Mouse (Mus musculus): ENCODE measurements around the gene Cftr.

The Cftr gene

DNA sequence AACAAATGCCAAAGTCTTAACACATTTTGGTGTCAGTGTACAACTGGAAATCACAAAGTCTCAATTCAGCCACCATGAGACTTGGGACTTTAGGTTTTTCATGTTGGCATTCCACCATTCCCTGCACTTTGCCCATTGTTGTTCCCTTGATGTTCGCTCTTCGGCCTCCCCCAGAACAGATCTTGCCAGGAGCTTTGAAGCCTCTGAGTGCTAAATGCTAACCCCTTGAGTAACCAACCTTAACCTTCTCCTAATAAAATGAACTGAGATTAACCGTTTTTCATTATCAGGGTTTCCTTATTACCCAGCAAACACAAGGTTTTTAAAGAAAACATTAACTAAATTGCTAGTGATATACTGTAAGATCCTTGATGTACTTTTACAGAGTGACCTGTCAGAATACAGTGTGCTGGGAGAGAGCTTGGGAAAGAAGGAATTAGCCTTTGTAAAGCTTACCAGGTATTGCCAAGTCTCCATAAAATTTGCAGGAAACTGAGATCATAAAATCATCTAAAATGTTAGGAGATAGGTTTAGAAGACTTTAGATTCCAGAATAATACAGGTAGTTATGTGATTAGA is 144.0 kb downstream of the Cftr start:
- no peak for DNase-seq (ENCODE audit: low read depth, low spot score)

DNA sequence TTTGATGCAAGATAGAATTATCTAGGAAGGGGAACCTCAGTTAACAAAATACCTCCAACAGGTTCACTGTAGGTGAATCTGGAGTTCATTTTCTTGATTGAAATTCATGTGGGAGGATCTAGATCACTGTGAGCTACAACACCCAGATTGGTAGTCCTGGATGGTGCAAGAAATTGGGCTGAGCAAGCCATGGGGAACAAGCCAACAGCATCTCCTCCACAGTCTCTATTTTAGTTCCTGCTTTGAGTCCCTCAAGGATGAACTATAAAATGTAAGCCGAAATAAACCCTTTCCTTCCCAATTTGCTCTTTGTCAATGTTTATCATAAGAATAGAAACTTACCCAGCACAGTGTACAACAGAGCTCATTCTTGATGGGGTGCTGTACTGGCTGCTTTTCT is 152.5 kb downstream of the Cftr start:
- no peak for DNase-seq (ENCODE audit: low read depth, low spot score)

DNA sequence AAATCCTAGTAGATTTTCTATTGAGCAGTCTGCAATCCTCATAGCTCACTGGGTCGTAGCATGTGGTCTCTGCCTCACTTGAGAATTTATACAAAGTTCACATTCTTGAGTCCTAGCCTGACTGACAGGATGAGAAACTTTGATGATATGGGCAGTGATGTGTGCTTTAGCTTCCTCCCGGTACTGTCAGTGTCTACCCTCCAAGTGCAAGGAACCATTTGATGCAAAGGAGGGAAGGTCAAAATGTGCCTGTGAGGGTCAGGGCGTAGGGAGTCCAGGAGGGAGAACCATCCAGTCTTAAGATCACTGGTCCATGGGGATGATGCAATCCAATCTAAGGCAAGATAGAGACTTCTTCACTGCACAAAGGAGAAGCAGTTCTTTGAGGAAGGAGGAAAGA is 164.9 kb downstream of the Cftr start:
- no peak for DNase-seq (ENCODE audit: low read depth, low spot score)

DNA sequence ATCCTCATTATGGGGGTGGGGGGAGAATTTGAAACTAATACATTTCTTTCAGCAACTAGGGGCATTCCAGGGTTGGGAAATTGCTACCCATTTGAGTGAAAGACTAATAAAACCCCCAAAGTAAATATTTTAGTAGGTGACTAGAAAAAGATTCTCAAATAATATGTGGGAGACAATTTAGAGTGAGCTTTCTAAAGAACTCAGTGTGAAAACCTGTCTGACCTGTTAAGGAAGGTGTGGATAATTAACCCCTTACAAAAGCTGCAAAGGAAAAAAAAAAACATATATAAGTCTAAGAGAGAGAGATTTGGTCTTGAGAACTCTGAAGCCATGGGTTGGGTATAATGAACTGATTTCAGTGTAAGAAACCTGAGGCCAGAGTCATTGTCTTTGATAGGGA is 167.8 kb downstream of the Cftr start:
- DNase-seq (ENCODE audit: low read depth, low spot score), result no peak

DNA sequence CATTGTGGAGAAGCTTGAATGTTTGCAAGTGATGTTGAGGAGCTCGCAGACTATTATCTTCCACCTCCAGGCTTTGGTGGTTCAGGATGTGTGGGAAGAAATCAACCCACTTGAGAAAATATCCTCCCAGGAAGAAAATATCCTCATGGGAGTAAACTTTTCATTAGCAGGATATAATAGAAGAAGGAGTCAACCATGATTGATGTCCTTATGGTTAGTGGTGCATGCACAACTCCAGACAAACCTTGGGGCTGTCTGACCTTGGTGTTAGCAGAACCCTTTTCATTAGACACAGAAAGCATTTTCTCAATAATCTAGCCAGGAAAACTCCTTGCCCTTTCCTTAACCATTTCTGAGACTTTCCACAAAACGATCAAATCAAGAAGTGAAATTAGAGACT is 173.8 kb downstream of the Cftr start:
- DNase-seq (ENCODE audit: low read depth, low spot score), result no peak

DNA sequence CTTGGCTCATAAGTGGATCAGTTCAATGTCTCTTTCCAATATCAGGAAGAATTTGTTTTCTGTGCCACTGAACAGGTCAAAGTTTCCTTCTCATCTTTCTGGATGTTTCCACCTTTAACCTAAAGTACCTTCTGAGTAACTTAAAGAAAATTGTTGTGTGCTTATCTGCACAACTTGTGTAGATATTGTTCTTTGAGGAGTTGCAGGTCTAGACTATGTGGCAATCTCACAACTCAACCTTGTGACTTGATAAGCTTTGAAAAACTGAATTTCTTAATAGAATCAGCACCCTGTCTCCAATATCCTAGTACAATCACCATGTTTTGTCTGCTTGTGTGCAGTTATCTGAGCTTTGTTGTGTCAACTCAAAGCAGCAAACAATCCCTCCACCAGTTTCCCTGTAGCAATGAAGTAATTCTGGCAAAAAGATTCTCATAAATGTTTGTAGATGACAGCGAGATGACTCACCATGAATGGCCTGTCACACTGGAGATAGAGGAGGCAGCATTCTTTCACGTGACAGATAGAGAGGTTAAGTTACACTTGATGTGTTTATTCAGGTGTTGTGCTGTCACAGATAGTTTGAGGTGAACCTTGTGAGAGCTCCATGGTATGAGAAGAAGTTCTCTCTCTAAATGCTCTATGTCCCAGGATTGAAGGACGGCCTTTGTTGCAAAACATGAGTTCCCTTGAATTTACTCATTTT is 178.8 kb downstream of the Cftr start:
- DNase-seq (ENCODE audit: low read depth, low spot score), result no peak

DNA sequence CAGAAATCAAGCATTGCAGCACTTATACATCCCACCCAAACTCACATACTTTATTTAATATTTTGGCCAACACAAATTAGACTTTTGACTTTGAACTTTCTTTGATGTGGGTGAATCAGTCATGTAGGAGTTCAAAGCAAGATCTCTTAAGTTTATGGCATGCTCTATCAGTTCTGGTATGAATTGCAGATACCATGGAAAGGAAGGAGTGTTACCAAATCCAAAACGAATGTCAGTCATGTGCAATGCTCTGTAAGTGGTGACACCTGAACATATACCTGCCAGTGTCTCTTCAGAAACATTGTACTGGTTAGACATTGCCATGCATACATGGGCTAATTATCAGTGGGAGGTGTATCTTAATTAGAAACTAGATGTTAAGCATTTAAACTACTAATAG is 189.7 kb downstream of the Cftr start:
- no peak for DNase-seq (ENCODE audit: low read depth, low spot score)

DNA sequence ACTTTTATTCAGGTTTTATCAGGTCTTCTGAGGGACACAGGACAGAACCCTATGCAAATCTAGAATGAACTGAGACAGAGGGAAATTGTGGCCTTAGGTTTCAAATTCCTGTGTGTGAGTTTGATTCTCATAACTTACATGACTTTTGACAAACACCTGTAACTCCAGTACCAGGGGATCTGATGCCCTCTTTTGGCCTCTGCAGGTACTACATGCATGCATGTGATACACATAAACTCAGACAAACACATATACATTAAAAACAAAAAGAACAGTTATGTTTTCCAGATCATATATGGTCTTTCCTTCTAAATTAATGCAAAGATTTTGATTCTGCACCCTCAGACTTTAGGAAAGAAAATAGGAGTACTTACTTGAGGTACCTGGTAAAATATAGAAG is 190.5 kb downstream of the Cftr start:
- no peak for DNase-seq (ENCODE audit: low read depth, low spot score)

DNA sequence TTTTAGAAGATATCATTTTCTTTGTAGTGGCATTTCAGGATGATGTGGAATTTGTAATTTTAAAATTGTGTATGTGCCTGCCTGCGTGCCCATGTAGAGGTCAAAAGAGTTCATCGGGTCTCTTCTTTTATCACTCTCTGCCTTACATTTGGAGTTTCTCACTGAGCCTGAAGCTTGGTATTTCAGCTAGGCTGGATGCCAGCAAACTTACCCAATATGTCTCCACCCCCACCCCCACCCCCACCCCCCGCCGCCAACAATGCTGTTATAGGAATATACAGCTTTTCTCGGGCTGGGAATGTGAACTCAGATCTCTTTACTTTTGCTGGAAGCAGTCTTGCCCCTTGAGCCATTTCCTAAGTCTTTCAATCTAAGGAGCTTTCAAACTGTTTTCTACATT is 191.7 kb downstream of the Cftr start:
- DNase-seq (ENCODE audit: low read depth, low spot score), result no peak

DNA sequence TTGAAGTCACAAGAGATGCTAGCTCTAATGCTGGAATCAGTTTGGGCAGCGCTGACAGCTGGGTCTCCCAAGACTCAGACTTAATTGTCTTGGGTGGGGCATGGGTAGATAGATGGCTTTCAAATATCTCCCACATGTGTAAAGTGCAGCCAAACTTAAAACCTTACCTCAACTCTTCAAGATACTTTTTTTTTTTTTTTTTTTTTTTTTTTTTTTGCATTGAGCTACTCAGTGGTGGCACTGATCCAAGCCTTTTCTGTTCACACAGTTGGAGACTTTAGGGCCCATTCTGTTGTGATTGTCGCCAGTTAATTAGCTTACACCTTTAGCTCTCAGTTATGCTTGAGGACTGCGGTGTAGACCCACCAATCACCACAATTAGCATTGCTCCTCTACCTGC is 198.6 kb downstream of the Cftr start:
- no peak for DNase-seq (ENCODE audit: low read depth, low spot score)

DNA sequence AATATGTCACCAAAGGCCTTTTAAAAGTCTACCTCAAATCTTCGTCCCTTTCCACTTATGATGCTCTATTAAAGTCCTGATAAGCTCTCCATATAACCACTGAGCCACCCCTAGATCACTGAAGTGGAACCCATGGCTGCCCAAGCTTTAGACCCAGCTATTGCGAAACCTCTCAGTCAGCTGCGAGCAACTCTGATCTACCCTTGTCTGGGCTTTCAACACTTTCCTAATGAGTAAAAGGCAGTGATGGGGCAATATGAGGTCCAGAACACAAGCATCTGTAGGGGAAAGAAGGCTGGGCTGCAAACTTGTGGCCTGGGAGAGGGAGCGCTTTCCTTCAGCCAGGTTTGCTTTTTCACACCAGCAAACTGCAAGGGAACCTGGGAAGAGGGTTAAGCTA is 199.2 kb downstream of the Cftr start:
- no peak for DNase-seq (ENCODE audit: low read depth, low spot score)
